Mouse (Mus musculus) neural tube, embryonic 11.5 days (tissue): ENCODE results near the gene Gcnt3. TPM values are rescaled to one million over a fixed set of nuclear protein-coding genes. Genes with fewer than 3 reads are reported as not detected.

ENCODE experiments used
- ATAC-seq: fragments of 200-750 bp; cut with Nextera tagmentation; 2 replicates; pipeline ENCODE4 v1.8.0; 2017; ENCODE audit warnings: moderate number of reproducible peaks, mild to moderate bottlenecking, moderate TSS enrichment, moderate library complexity; ENCODE audit not compliant: insufficient read depth, low FRiP score, low TSS enrichment
- DNase-seq: peaks from one replicate; pipeline ENCODE4 v3.0.0-alpha.2; 2015; ENCODE audit warnings: low spot score
- H3K27ac ChIP-seq: fragments of 300-500 bp; sonication (generic); 2 replicates; pipeline ENCODE4 v1.5.1; 2014; ENCODE audit warnings: low read depth, mild to moderate bottlenecking, low read length
- H3K27me3 ChIP-seq: fragments of 300-500 bp; sonication (generic); 2 replicates; pipeline ENCODE4 v1.6.1; 2014; ENCODE audit warnings: mild to moderate bottlenecking, low read length, mixed read lengths; ENCODE audit not compliant: control insufficient read depth, insufficient read depth
- H3K36me3 ChIP-seq: fragments of 300-500 bp; sonication (generic); 2 replicates; pipeline ENCODE4 v1.6.1; 2014; ENCODE audit warnings: mild to moderate bottlenecking, low read length, moderate library complexity, mixed read lengths; ENCODE audit not compliant: control insufficient read depth, insufficient read depth
- H3K4me1 ChIP-seq: fragments of 300-500 bp; sonication (generic); 2 replicates; pipeline ENCODE4 v1.6.1; 2014; ENCODE audit warnings: low read length, mixed read lengths; ENCODE audit not compliant: control insufficient read depth, insufficient read depth
- H3K4me2 ChIP-seq: fragments of 300-500 bp; sonication (generic); 2 replicates; pipeline ENCODE4 v1.6.1; 2014; ENCODE audit warnings: low read depth, mild to moderate bottlenecking, moderate library complexity
- H3K4me3 ChIP-seq: fragments of 300-500 bp; sonication (generic); 2 replicates; pipeline ENCODE4 v1.5.1; 2014; ENCODE audit warnings: low read depth, low read length
- H3K9ac ChIP-seq: fragments of 300-500 bp; sonication (generic); 2 replicates; pipeline ENCODE4 v1.6.1; 2014; ENCODE audit warnings: mild to moderate bottlenecking, low read length
- H3K9me3 ChIP-seq: fragments of 300-500 bp; sonication (generic); 2 replicates; pipeline ENCODE4 v1.6.1; 2016; ENCODE audit warnings: low read length; ENCODE audit not compliant: control insufficient read depth
- WGBS: fragments of 180-500 bp; shearing (Covaris S2); extraction: QIAGEN DNeasy Blood & Tissue Kit; methylation state at CpG from one replicate; pipeline ENCODE4 v1.1.7; 2014; 5-methylcytosine and 5-hydroxymethylcytosine counted together
- polyA plus RNA-seq: library from polyadenylated mRNA; unstranded; fragments of >200 nt; fragmentation: Nextera tagmentation; extraction: Ambion mirVana; gene quantifications from 2 replicates; pipeline ENCODE4 v1.2.1, GENCODE M21; 2014

Gcnt3 gene
- polyA plus RNA-seq, 1 experiment from 2014 or later: not detected

DNA sequence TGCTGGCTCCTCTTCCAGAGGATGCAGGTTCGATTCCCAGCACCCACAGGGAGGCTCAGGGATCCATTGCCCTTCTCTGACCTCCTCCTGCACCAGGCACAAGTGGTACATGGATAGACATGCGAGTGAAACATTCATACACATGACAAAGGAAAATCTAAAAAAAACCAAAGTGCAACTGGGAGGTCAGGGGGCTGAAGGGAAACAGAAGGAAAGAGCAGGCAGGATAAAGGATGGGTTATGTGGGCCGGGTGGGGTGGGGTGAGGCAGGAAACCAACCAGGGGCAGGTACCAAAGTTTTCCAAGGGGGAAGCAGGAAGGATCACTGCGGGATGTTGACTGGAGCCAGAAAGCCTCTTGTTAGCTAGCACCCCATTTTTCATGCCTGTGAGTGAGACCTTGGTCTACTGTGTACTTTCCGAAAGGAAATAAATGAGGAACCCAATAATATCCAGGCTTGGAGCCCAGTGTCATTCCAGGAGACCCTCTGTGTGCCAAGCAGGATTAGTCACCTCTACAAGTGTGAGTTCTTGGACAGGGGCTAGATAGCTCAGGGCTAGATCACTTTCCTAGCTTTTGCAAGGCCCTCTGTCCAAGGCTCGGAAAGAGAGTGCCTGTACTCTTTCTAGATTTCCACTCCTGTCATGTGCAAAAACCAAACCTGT lies 11.0 kb upstream of the Gcnt3 start:
- no peak overlapping the region for H3K27ac ChIP-seq
- no peak for DNase-seq
- H3K4me1 ChIP-seq: no peaks in the 10 kb centered on the region

DNA sequence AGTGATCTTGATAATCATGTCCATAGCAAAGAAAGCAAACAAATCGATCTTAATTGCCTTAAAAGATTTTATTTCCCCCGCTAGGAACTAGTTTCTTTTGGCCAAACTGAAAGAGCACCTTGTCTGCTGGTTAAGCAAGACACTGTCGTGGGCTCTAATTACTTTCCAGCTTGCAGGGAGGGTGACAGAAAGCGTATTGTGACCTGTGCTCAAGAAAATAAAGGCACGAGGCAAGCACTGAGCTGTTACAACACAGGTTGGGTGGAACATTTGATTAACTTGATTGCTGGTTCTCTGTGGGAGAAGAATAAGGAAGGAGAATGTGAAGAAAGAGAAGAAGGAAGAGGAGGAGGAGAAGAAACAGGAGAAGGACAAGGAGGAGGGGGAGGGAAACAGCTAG lies 10.4 kb upstream of the Gcnt3 start:
- DNase-seq: no peak
- ATAC-seq: no peak
- Histone ChIP-seq H3K9me3 (no peaks in the 10 kb centered on the region), H3K36me3 (no peaks in the 10 kb centered on the region), H3K27me3 (no peaks in the 10 kb centered on the region), H3K4me1 (no peaks in the 10 kb centered on the region), H3K4me2 (no peak overlapping the region), H3K27ac (no peak overlapping the region), H3K4me3 (no peak overlapping the region), H3K9ac (no peak overlapping the region)
- 47% methylated on average over 5 of the region's 5 CpGs for whole genome bisulfite sequencing

More for the DNA sequence above, 11.0 kb upstream of the Gcnt3 start:
- Histone ChIP-seq H3K36me3 (no peaks in the 10 kb centered on the region), H3K27me3 (no peaks in the 10 kb centered on the region), H3K4me3 (no peak overlapping the region), H3K9me3 (no peaks in the 10 kb centered on the region), H3K9ac (no peak overlapping the region), H3K4me2 (no peak overlapping the region)
- 62% methylated on average over 6 of the region's 6 CpGs for WGBS
- ATAC-seq: no peak

DNA sequence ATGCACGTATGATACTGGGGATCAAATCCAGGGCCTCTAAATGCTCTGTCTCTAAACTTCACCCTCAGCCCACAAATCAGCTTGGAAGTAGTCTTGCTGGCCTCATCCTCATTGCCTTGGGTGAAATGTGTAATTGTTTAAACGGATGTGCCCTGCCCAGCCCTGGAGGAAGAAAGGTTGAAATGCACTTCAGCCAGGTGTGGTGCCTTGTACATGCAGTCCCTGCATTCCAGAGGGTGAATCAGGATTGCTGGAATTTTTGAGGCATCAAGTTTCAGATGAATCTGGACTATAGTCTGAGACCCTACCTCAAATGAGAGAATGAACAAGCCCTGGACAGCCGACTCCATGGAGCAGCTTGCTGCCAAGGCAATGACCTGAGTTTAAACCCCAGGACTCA lies 10.0 kb upstream of the Gcnt3 start:
- H3K9ac ChIP-seq: no peak overlapping the region
- H3K4me1 ChIP-seq: no peaks in the 10 kb centered on the region
- H3K27ac ChIP-seq: no peak overlapping the region
- ATAC-seq (no peak), DNase-seq (no peak)
- H3K9me3 ChIP-seq: no peaks in the 10 kb centered on the region
- H3K4me2 ChIP-seq: no peak overlapping the region
- H3K36me3 ChIP-seq: no peaks in the 10 kb centered on the region
- H3K4me3 ChIP-seq: no peak overlapping the region
- H3K27me3 ChIP-seq: no peaks in the 10 kb centered on the region
- WGBS: 60% methylated on average over 3 of the region's 3 CpGs

DNA sequence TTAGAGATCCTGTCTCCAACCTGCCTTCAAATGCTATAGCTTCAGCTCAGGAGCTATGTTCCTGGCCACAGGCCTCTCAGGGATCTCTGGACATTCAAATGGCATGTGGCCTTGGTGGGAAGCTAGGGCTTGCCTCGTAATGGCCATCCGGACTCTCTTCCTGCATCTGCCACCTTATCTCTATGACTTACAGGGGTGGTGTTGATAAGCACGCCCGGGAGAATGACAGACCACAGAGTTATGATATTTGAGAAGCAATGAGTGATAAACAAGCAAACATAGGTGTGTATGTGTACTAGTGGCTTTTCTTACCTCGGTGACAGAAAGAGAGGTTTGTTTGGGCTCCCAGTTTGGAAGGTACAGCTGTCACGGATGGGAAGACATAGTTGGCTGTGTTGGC lies 8.4 kb upstream of the Gcnt3 start:
- H3K27ac ChIP-seq: no peak overlapping the region

DNA sequence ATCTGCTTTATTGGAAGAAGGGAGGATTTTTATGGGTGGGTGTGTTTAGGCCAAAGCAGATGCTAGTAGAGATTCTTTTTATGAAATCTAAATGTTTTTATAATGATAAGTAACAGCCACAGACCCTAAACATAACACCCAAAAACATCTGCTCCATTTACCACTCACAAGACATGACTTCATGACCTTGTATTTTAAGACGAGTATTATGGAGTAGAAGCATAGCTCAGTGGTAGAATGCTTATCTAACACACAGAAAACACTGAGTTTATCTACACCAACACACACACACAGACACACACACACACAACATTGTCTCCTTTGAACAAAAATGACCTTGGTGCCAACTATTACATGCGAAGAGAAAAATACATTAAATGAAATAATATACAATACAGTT lies 7.0 kb upstream of the Gcnt3 start:
- no peaks in the 10 kb centered on the region for H3K36me3 ChIP-seq
- 85% methylated on average over 2 of the region's 2 CpGs for WGBS
- ATAC-seq (no peak), DNase-seq (no peak)
- no peak overlapping the region for H3K4me2 ChIP-seq
- H3K27me3 ChIP-seq: no peaks in the 10 kb centered on the region
- no peak overlapping the region for H3K4me3 ChIP-seq
- H3K9me3 ChIP-seq: no peaks in the 10 kb centered on the region
- H3K9ac ChIP-seq: no peak overlapping the region
- H3K4me1 ChIP-seq: no peaks in the 10 kb centered on the region
- H3K27ac ChIP-seq: no peak overlapping the region

More for the DNA sequence above, 8.4 kb upstream of the Gcnt3 start:
- WGBS: 95% methylated on average over 6 of the region's 6 CpGs
- Histone ChIP-seq H3K4me2 (no peak overlapping the region), H3K9ac (no peak overlapping the region), H3K27me3 (no peaks in the 10 kb centered on the region), H3K4me1 (no peaks in the 10 kb centered on the region), H3K9me3 (no peaks in the 10 kb centered on the region), H3K4me3 (no peak overlapping the region), H3K36me3 (no peaks in the 10 kb centered on the region)
- ATAC-seq: no peak
- no peak for DNase-seq

DNA sequence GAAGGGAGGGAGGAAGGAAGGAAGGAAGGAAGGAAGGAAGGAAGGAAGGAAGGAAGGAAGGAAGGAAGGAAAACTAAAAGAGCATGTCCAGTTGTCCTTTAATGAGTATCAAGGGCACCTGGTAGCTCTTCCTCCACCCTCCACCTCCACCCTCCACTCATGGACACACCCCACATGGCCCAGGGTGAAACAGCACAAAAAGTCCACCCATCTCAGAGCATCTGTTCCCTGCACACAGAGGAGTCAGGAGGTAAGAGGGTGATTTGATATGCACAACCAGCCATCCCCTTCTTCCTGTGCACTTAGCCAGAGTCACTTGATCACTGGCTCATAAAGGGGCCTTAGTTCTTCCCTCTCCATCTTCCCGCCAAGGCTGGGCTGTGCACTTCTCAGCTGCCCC lies 5.0 kb upstream of the Gcnt3 start:
- no peak overlapping the region for H3K4me3 ChIP-seq
- no peak overlapping the region for H3K9ac ChIP-seq
- no peak for ATAC-seq
- no peaks in the 10 kb centered on the region for H3K4me1 ChIP-seq
- no peaks in the 10 kb centered on the region for H3K9me3 ChIP-seq
- WGBS: 44% methylated on average over 1 of the region's 1 CpGs
- H3K36me3 ChIP-seq: no peaks in the 10 kb centered on the region
- H3K27me3 ChIP-seq: no peaks in the 10 kb centered on the region
- DNase-seq: no peak
- no peak overlapping the region for H3K4me2 ChIP-seq
- no peak overlapping the region for H3K27ac ChIP-seq

DNA sequence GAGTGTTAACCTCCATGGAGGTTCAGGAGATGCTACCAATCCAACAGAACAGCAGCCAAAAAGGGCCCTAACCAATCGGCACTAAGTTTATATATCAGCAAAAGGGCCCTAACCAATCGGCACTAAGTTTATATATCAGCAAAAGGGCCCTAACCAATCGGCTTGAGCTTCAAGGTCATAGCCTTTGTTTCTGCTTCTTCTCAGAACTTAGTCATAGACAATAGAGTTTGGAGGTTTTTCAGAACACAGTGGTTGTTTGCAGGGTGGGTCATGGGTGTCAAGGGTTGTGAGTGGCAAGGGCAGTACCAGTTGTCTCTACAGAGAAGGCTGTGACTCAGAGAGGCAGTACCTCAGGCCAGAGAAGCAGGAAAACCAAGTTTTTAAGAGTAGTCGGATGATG lies 4.2 kb upstream of the Gcnt3 start:
- ATAC-seq: no peak
- no peak overlapping the region for H3K4me3 ChIP-seq
- no peak overlapping the region for H3K27ac ChIP-seq
- no peak overlapping the region for H3K9ac ChIP-seq
- no peaks in the 10 kb centered on the region for H3K4me1 ChIP-seq
- H3K4me2 ChIP-seq: no peak overlapping the region
- no peaks in the 10 kb centered on the region for H3K36me3 ChIP-seq
- DNase-seq: no peak
- H3K27me3 ChIP-seq: no peaks in the 10 kb centered on the region
- no peaks in the 10 kb centered on the region for H3K9me3 ChIP-seq
- WGBS: 89% methylated on average over 4 of the region's 4 CpGs

DNA sequence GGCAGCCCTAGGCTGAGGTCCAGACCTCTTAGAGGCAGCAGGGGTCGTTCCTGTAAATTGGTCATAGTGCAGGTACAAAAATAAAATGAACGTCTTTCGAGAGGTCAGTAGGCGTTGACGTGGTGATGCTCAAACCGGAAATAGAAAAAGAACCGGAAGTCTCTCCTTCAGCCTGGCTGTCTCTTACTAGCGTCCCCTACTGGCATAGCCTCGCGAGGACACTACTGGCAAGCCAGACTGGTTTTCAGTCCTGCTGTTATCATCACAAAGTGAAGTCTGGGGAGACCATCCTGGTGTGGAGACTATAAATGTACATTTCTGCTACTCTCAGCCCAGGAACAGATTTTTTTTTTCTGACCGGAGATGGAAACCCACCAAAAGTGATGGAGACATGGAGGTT lies 2.7 kb upstream of the Gcnt3 start:
- WGBS: 89% methylated on average over 11 of the region's 11 CpGs
- no peak overlapping the region for H3K9ac ChIP-seq
- no peaks in the 10 kb centered on the region for H3K9me3 ChIP-seq
- DNase-seq: no peak
- H3K36me3 ChIP-seq: no peaks in the 10 kb centered on the region
- H3K4me2 ChIP-seq: no peak overlapping the region
- no peak overlapping the region for H3K27ac ChIP-seq
- H3K27me3 ChIP-seq: no peaks in the 10 kb centered on the region
- no peaks in the 10 kb centered on the region for H3K4me1 ChIP-seq
- no peak for ATAC-seq
- H3K4me3 ChIP-seq: no peak overlapping the region

DNA sequence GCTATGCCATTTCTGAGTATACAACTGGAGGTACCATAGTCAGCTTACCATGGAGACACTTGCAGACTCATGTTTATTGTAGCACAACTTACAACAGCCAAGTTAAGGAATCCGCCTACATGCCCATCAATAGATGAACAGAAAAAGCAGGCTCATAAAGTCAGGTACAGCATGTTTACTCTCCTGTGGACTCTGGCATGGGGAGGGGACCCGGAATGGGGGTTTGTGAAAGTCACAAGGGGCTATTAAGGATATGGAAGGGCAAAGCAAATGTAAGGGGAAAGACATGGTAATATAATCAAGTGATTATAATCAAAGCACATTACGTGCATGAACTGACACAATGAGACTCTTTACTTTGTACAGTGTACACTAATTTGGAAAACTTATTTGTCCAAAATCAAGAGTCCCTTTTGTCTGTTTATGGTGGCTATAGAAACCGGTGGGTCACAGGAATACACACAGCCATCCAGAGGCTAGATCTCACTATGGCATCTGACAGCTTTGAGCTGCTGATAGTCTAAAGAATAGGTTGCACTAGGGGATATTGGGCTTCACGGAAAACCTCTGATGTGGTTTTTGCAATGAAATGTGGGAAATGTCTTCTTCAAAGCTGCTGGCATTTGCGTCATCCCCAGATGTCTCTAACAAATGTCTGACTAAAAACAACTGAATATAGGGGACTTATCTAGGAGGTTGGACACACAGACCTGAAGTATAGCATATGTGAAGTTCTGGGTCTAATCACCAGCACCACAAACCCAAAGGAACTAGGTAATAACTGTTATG lies 1.9 kb upstream of the Gcnt3 start:
- WGBS: 89% methylated on average over 6 of the region's 6 CpGs

More for the DNA sequence above, 1.9 kb upstream of the Gcnt3 start:
- H3K36me3 ChIP-seq: no peaks in the 10 kb centered on the region
- no peak overlapping the region for H3K4me3 ChIP-seq
- H3K27ac ChIP-seq: no peak overlapping the region
- H3K9me3 ChIP-seq: no peaks in the 10 kb centered on the region
- ATAC-seq: no peak
- H3K4me2 ChIP-seq: no peak overlapping the region
- no peaks in the 10 kb centered on the region for H3K27me3 ChIP-seq
- no peak for DNase-seq
- H3K4me1 ChIP-seq: no peaks in the 10 kb centered on the region
- no peak overlapping the region for H3K9ac ChIP-seq
